Mouse (Mus musculus) brain, embryonic 14.5 days (tissue): ENCODE measurements around the gene 1700066M21Rik.

Experiments
- CTCF ChIP-seq: fragments of 200-500 bp; IDR thresholded peaks from 2 replicates; pipeline ENCODE4 v1.5.1; 2012; ENCODE audit warnings: inconsistent platforms, mild to moderate bottlenecking, moderate library complexity, borderline replicate concordance; ENCODE audit not compliant: insufficient read depth, insufficient read length; ENCODE audit errors: extremely low read depth
- POLR2A ChIP-seq: fragments of 200-500 bp; IDR thresholded peaks from 2 replicates; pipeline ENCODE4 v1.6.1; 2012; ENCODE audit warnings: mild to moderate bottlenecking, inconsistent platforms, borderline replicate concordance; ENCODE audit not compliant: poor library complexity, insufficient read depth, insufficient read length, severe bottlenecking; ENCODE audit errors: extremely low read depth

- no peak for TF ChIP-seq CTCF
- no peak for TF ChIP-seq POLR2A
These were observed 18.9 kb upstream of the 1700066M21Rik start for GRCm38 (mm10) chr1:57358546-57358945.
